In genomic region chr17:27629249-27630020, GRCm38 (mm10) we compare ENCODE assay signal across 8 mouse cellular contexts. TPM values are rescaled to one million over a fixed set of nuclear protein-coding genes. Genes with fewer than 3 reads are reported as not detected.
DNase-seq lines count a peak whose midpoint lies in the region; ATAC-seq and TF ChIP-seq lines count a peak whose summit lies in the region.

No protein-coding gene starts in this region.

- peak; percentile 96 for TF ChIP-seq CTCF in kidney, adult 2 months (conservative IDR thresholded peaks at IDR 0.05; ENCODE audit: insufficient read depth, insufficient read length, low read depth, low read length)

- no peak overlapping the region for H3K27ac ChIP-seq in hindbrain, embryonic 11.5 days (ENCODE audit: low read depth, low read length)
- no peak overlapping the region for H3K27ac ChIP-seq in hindbrain, embryonic 16.5 days (ENCODE audit: low read depth, low read length)
- H3K27ac ChIP-seq in kidney, adult 2 months (ENCODE audit: insufficient read depth, low read depth, low read length), result no peak overlapping the region
- no peak overlapping the region for H3K27ac ChIP-seq in limb, embryonic 11.5 days (replicated peaks; ENCODE audit: low read depth, low read length)
- no peak overlapping the region for H3K27ac ChIP-seq in midbrain, embryonic 16.5 days (ENCODE audit: low read length)

- H3K4me2 ChIP-seq in hindbrain, embryonic 11.5 days (replicated peaks; ENCODE audit: low read depth, low read length), result no peak overlapping the region
- H3K4me2 ChIP-seq in hindbrain, embryonic 16.5 days (ENCODE audit: low read length), result no peak overlapping the region
- H3K4me2 ChIP-seq in limb, embryonic 11.5 days (ENCODE audit: low read depth, severe bottlenecking), result no peak overlapping the region
- H3K4me2 ChIP-seq in midbrain, embryonic 16.5 days (ENCODE audit: low read length), result no peak overlapping the region

- H3K27me3 ChIP-seq in hindbrain, embryonic 11.5 days (ENCODE audit: control insufficient read depth, insufficient read depth, low read length), result no peaks in the 10 kb centered on the region
- no peaks in the 10 kb centered on the region for H3K27me3 ChIP-seq in hindbrain, embryonic 16.5 days (replicated peaks; ENCODE audit: control insufficient read depth, insufficient read depth, low read length)
- no peaks in the 10 kb centered on the region for H3K27me3 ChIP-seq in kidney, adult 2 months (replicated peaks; ENCODE audit: control insufficient read depth, insufficient read depth, low read length)
- H3K27me3 ChIP-seq in limb, embryonic 11.5 days (ENCODE audit: control insufficient read depth, insufficient read depth, low read length), result no peaks in the 10 kb centered on the region
- no peaks in the 10 kb centered on the region for H3K27me3 ChIP-seq in midbrain, embryonic 16.5 days (ENCODE audit: control insufficient read depth, insufficient read depth, low read depth, low read length)

- WGBS in hindbrain, embryonic 11.5 days, result 71% methylated on average over 2 of the region's 2 CpGs
- WGBS in hindbrain, embryonic 16.5 days, result 63% methylated on average over 2 of the region's 2 CpGs
- WGBS in kidney, adult 2 months, result 77% methylated on average over 2 of the region's 2 CpGs
- WGBS in limb, embryonic 11.5 days, result 62% methylated on average over 2 of the region's 2 CpGs
- WGBS in midbrain, embryonic 16.5 days, result 71% methylated on average over 2 of the region's 2 CpGs

- no peak for TF ChIP-seq POLR2A in kidney, adult 2 months (IDR thresholded peaks at IDR 0.05; ENCODE audit: low read depth, low read length)

- peaks cover 15% of the 10 kb centered on the region; the same call in 1 of the 2 replicates for H3K36me3 ChIP-seq in hindbrain, embryonic 11.5 days (ENCODE audit: control insufficient read depth, insufficient read depth, low read length)
- H3K36me3 ChIP-seq in hindbrain, embryonic 16.5 days (ENCODE audit: control insufficient read depth, insufficient read depth, low read length), result peaks cover 31% of the 10 kb centered on the region
- no peaks in the 10 kb centered on the region for H3K36me3 ChIP-seq in kidney, adult 2 months (ENCODE audit: control insufficient read depth, insufficient read depth, low read length)
- peaks cover 29% of the 10 kb centered on the region for H3K36me3 ChIP-seq in limb, embryonic 11.5 days (ENCODE audit: control insufficient read depth, insufficient read depth, low read length)
- peaks cover 20% of the 10 kb centered on the region for H3K36me3 ChIP-seq in midbrain, embryonic 16.5 days (ENCODE audit: control insufficient read depth, insufficient read depth, low read length)

- DNase-seq in hindbrain, embryonic 11.5 days (ENCODE audit: low spot score), result peak; percentile 89
- peak; percentile 65 to 87 for DNase-seq in cerebellum, postnatal 4 days (ENCODE audit: low spot score in 2 of 2)
- DNase-seq in gastrocnemius, adult 8-10 months (ENCODE audit: low spot score in 2 of 2), result peak; percentile 73 to 75
- DNase-seq in kidney, adult 2 months, result peak; percentile 89
- DNase-seq in limb, embryonic 11.5 days (ENCODE audit: low spot score), result peak; percentile 89
- peak; percentile 68 to 73 for DNase-seq in spleen, postnatal 36 days (ENCODE audit: low spot score in 2 of 2)

- H3K4me3 ChIP-seq in hindbrain, embryonic 11.5 days (ENCODE audit: low read depth, low read length), result no peak overlapping the region
- H3K4me3 ChIP-seq in hindbrain, embryonic 16.5 days (ENCODE audit: low read length), result no peak overlapping the region
- H3K4me3 ChIP-seq in kidney, adult 2 months (ENCODE audit: insufficient read depth, low read depth, low read length), result no peak overlapping the region
- H3K4me3 ChIP-seq in limb, embryonic 11.5 days (ENCODE audit: low read depth, low read length), result no peak overlapping the region
- no peak overlapping the region for H3K4me3 ChIP-seq in midbrain, embryonic 16.5 days (ENCODE audit: low read depth, low read length)

- ATAC-seq in hindbrain, embryonic 11.5 days (ENCODE audit: low FRiP score), result no peak
- ATAC-seq in hindbrain, embryonic 16.5 days, result no peak
- no peak for ATAC-seq in limb, embryonic 11.5 days (ENCODE audit: insufficient number of reproducible peaks, low FRiP score, low TSS enrichment, low read depth)
- 0 out of 2 replicates have a peak, but pooled peaks have one; percentile 22 for ATAC-seq in midbrain, embryonic 16.5 days

- no peak overlapping the region for H3K9ac ChIP-seq in hindbrain, embryonic 11.5 days (ENCODE audit: low read depth, low read length)
- H3K9ac ChIP-seq in hindbrain, embryonic 16.5 days (ENCODE audit: low read depth, low read length), result no peak overlapping the region
- H3K9ac ChIP-seq in limb, embryonic 11.5 days (ENCODE audit: low read length), result no peak overlapping the region
- H3K9ac ChIP-seq in midbrain, embryonic 16.5 days (ENCODE audit: low read depth, low read length), result no peak overlapping the region

- peaks cover 7% of the 10 kb centered on the region for H3K4me1 ChIP-seq in hindbrain, embryonic 11.5 days (replicated peaks; ENCODE audit: control insufficient read depth, insufficient read depth, low read length)
- H3K4me1 ChIP-seq in hindbrain, embryonic 16.5 days (ENCODE audit: control insufficient read depth, insufficient read depth, low read depth, low read length), result peaks cover 14% of the 10 kb centered on the region
- peaks cover 6% of the 10 kb centered on the region; the same call in 1 of the 2 replicates for H3K4me1 ChIP-seq in kidney, adult 2 months (ENCODE audit: control insufficient read depth, insufficient read depth, low read length)
- peaks cover 14% of the 10 kb centered on the region for H3K4me1 ChIP-seq in limb, embryonic 11.5 days (ENCODE audit: control insufficient read depth, insufficient read depth, low read length)
- H3K4me1 ChIP-seq in midbrain, embryonic 16.5 days (ENCODE audit: control insufficient read depth, insufficient read depth, low read length), result peaks cover 12% of the 10 kb centered on the region

- no peaks in the 10 kb centered on the region for H3K9me3 ChIP-seq in hindbrain, embryonic 11.5 days (ENCODE audit: control insufficient read depth, low read length)
- H3K9me3 ChIP-seq in hindbrain, embryonic 16.5 days (ENCODE audit: control insufficient read depth, low read length), result no peaks in the 10 kb centered on the region
- no peaks in the 10 kb centered on the region for H3K9me3 ChIP-seq in limb, embryonic 11.5 days (ENCODE audit: control insufficient read depth, low read length)
- H3K9me3 ChIP-seq in midbrain, embryonic 16.5 days (replicated peaks; ENCODE audit: control insufficient read depth, low read length, poor library complexity, severe bottlenecking), result no peaks in the 10 kb centered on the region

RNA-seq across cellular contexts. Expression of gene RPS10-NUDT3, which starts 5.6 kb away (rescaled TPM):
- polyA plus RNA-seq in hindbrain, embryonic 11.5 days (2014; fragmentation: Nextera tagmentation; extraction: Ambion mirVana), result not detected in 2 replicates
- not detected in 2 replicates for polyA plus RNA-seq in hindbrain, embryonic 16.5 days (2015; fragmentation: Nextera tagmentation; extraction: Ambion mirVana)
- total RNA-seq in gastrocnemius, adult 8-10 months (2022), result 1 to 10 TPM in 2 of 4 experiments, not detected in 2; 1.5 to 2.2 TPM
- polyA plus RNA-seq in kidney, adult 2 months (2012; rRNA removed), result not detected in 2 replicates
- not detected in 2 replicates for polyA plus RNA-seq in limb, embryonic 11.5 days (2014; fragmentation: Nextera tagmentation; extraction: Ambion mirVana)
- not detected in 2 replicates for polyA plus RNA-seq in midbrain, embryonic 16.5 days (2015; fragmentation: Nextera tagmentation; extraction: Ambion mirVana)

RNA-seq across cellular contexts. Expression of gene Nudt3, which starts 6.1 kb away (rescaled TPM):
- 53.3 and 61.2 TPM in 2 replicates for polyA plus RNA-seq in hindbrain, embryonic 11.5 days (2014; fragmentation: Nextera tagmentation; extraction: Ambion mirVana)
- polyA plus RNA-seq in hindbrain, embryonic 16.5 days (2015; fragmentation: Nextera tagmentation; extraction: Ambion mirVana), result 253 and 269 TPM in 2 replicates
- total RNA-seq in gastrocnemius, adult 8-10 months (2022), result 100 to 1,000 TPM; 260 to 347 (median 290) TPM
- polyA plus RNA-seq in kidney, adult 2 months (2012; rRNA removed), result 61.4 and 69.9 TPM in 2 replicates
- polyA plus RNA-seq in limb, embryonic 11.5 days (2014; fragmentation: Nextera tagmentation; extraction: Ambion mirVana), result 29.7 and 42.2 TPM in 2 replicates
- 246 and 248 TPM in 2 replicates for polyA plus RNA-seq in midbrain, embryonic 16.5 days (2015; fragmentation: Nextera tagmentation; extraction: Ambion mirVana)

RNA-seq across cellular contexts. Expression of gene Rps10, which starts 7.0 kb away (rescaled TPM):
- 817 and 827 TPM in 2 replicates for polyA plus RNA-seq in hindbrain, embryonic 11.5 days (2014; fragmentation: Nextera tagmentation; extraction: Ambion mirVana)
- 404 and 408 TPM in 2 replicates for polyA plus RNA-seq in hindbrain, embryonic 16.5 days (2015; fragmentation: Nextera tagmentation; extraction: Ambion mirVana)
- 100 to 1,000 TPM; 332 to 455 (median 370) TPM for total RNA-seq in gastrocnemius, adult 8-10 months (2022)
- polyA plus RNA-seq in kidney, adult 2 months (2012; rRNA removed), result 814 and 927 TPM in 2 replicates
- polyA plus RNA-seq in limb, embryonic 11.5 days (2014; fragmentation: Nextera tagmentation; extraction: Ambion mirVana), result 1,013 and 1,034 TPM in 2 replicates
- 400 and 420 TPM in 2 replicates for polyA plus RNA-seq in midbrain, embryonic 16.5 days (2015; fragmentation: Nextera tagmentation; extraction: Ambion mirVana)

RNA-seq across cellular contexts. Expression of gene Pacsin1, which starts 25.9 kb away (rescaled TPM):
- 3.5 and 3.7 TPM in 2 replicates for polyA plus RNA-seq in hindbrain, embryonic 11.5 days (2014; fragmentation: Nextera tagmentation; extraction: Ambion mirVana)
- 67.0 and 77.9 TPM in 2 replicates for polyA plus RNA-seq in hindbrain, embryonic 16.5 days (2015; fragmentation: Nextera tagmentation; extraction: Ambion mirVana)
- under 1 TPM in 2 of 4 experiments, not detected in 2; 0.15 to 0.51 TPM for total RNA-seq in gastrocnemius, adult 8-10 months (2022)
- 0.58 and 1.3 TPM in 2 replicates for polyA plus RNA-seq in kidney, adult 2 months (2012; rRNA removed)
- polyA plus RNA-seq in limb, embryonic 11.5 days (2014; fragmentation: Nextera tagmentation; extraction: Ambion mirVana), result 5.6 and 6.5 TPM in 2 replicates
- 58.9 and 67.7 TPM in 2 replicates for polyA plus RNA-seq in midbrain, embryonic 16.5 days (2015; fragmentation: Nextera tagmentation; extraction: Ambion mirVana)
